Mouse (Mus musculus): ENCODE measurements at regions not wholly inside any gene's neighbourhood (a gene's known extent, or its start where the extent isn't known, plus 50 kb on each side); places are given as distances from the start of the nearest gene placed in this dataset.
"Not testable (repeated sequence)": the region's sequence is repeated elsewhere in the genome, so short reads cannot be mapped to it uniquely, and the experiment has no call there.

GRCm38 (mm10) chr12:77895508-77895907 lies 298.5 kb upstream of the Gm6657 start:
- no peak overlapping the region for H3K4me2 ChIP-seq
- H3K36me3 ChIP-seq = no peaks in the 10 kb centered on the region
- H3K4me3 ChIP-seq = no peak overlapping the region
- 40% methylated on average over 2 of the region's 2 CpGs for WGBS
- H3K9me3 ChIP-seq = no peaks in the 10 kb centered on the region
- H3K27me3 ChIP-seq = no peaks in the 10 kb centered on the region
- H3K4me1 ChIP-seq (replicated peaks) = 0 out of 2 replicates have a peak, but pooled peaks cover 5% of the 10 kb centered on the region
- H3K9ac ChIP-seq = no peak overlapping the region
- no peak overlapping the region for H3K27ac ChIP-seq (replicated peaks)
- ATAC-seq (ENCODE audit: low FRiP score, low read depth) = no peak

DNA sequence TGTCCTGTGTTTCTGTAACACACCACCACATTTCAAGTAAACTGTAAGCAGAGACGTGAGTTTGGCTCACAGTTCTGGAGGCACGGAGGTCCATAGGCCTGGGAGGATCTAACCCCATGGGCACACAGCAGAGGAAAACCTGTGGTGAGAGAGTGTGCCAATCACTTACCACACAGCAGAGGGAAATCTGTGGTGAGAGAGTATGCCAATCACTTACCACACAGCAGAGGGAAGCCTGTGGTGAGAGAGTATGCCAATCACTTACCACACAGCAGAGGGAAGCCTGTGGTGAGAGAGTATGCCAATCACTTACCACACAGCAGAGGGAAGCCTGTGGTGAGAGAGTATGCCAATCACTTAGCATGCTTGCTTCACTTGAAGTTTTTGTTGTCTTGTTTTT lies 295.1 kb upstream of the Gm6657 start:
- H3K9ac ChIP-seq; H3K36me3 ChIP-seq; H3K4me3 ChIP-seq; ATAC-seq (ENCODE audit: low FRiP score, low read depth); H3K9me3 ChIP-seq; H3K27me3 ChIP-seq; H3K27ac ChIP-seq (replicated peaks); H3K4me1 ChIP-seq (replicated peaks); H3K4me2 ChIP-seq: not testable (repeated sequence)
- 77% methylated on average over 2 of the region's 2 CpGs for WGBS

GRCm38 (mm10) chr12:77901254-77901653 lies 292.8 kb upstream of the Gm6657 start:
- no peaks in the 10 kb centered on the region for H3K9me3 ChIP-seq
- no peaks in the 10 kb centered on the region for H3K4me1 ChIP-seq (replicated peaks)
- H3K4me3 ChIP-seq = no peak overlapping the region
- H3K9ac ChIP-seq = no peak overlapping the region
- H3K4me2 ChIP-seq = no peak overlapping the region
- no peaks in the 10 kb centered on the region for H3K36me3 ChIP-seq
- H3K27me3 ChIP-seq = no peaks in the 10 kb centered on the region
- 15% methylated on average over 1 of the region's 1 CpGs for WGBS
- ATAC-seq (ENCODE audit: low FRiP score, low read depth) = no peak
- no peak overlapping the region for H3K27ac ChIP-seq (replicated peaks)

- H3K4me3 ChIP-seq = no peak overlapping the region
- H3K27me3 ChIP-seq = no peaks in the 10 kb centered on the region
- H3K9ac ChIP-seq = no peak overlapping the region
- no peak overlapping the region for H3K27ac ChIP-seq (replicated peaks)
- no peaks in the 10 kb centered on the region for H3K9me3 ChIP-seq
- H3K4me1 ChIP-seq (replicated peaks) = 0 out of 2 replicates have a peak, but pooled peaks cover 4% of the 10 kb centered on the region
- H3K4me2 ChIP-seq = no peak overlapping the region
- no peak for ATAC-seq (ENCODE audit: low FRiP score, low read depth)
- WGBS = 14% methylated on average over 4 of the region's 4 CpGs
- H3K36me3 ChIP-seq = no peaks in the 10 kb centered on the region
These were observed 281.0 kb upstream of the Gm6657 start for GRCm38 (mm10) chr12:77912863-77913554.

DNA sequence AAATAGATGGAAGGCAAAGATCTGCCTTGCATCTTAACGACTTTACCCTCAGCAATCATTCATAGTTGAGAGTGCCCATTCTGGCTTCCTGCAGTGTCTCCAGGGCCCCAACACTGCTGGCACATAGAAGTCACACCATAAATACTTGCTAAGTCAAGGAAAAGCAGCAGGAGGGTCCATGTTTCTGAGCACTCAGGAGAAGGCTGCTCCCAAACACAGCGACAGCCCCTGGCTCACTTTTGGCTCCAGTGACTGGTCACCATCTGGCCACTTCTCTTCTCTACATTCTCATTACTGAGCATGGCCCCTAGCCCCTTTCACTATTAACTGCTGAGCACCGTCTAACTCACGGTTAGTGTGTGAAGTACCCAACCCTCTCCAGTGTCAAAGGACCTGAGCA lies 265.3 kb upstream of the Gm6657 start:
- 30% methylated on average over 4 of the region's 4 CpGs for WGBS
- Histone ChIP-seq H3K9me3 (no peaks in the 10 kb centered on the region), H3K4me1 (replicated peaks) (no peaks in the 10 kb centered on the region), H3K9ac (no peak overlapping the region), H3K27ac (replicated peaks) (no peak overlapping the region), H3K36me3 (no peaks in the 10 kb centered on the region), H3K4me3 (no peak overlapping the region), H3K4me2 (no peak overlapping the region), H3K27me3 (no peaks in the 10 kb centered on the region)
- peak; percentile 68; the same call in 1 of the 2 replicates for ATAC-seq (ENCODE audit: low FRiP score, low read depth)

DNA sequence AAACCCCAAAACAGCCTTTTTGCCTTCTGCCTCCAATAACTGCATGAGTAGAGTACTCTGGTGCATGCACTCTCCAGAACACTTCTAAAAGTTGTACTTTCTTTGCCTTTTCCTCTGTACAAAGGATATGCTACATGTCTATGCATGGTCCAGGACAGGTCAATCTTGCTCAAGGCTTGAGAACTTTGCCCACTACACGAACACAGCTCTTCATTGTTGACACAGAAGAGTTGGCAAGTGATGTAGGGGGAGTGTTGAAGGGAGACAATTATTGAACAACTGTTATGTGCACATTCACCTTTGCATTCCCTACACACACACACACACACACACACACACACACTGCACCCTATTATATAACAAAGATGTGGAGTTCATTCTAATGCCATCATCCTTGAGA lies 264.5 kb upstream of the Gm6657 start:
- Histone ChIP-seq H3K4me2 (no peak overlapping the region), H3K9me3 (no peaks in the 10 kb centered on the region), H3K4me3 (no peak overlapping the region), H3K9ac (no peak overlapping the region), H3K36me3 (no peaks in the 10 kb centered on the region), H3K27me3 (no peaks in the 10 kb centered on the region), H3K27ac (replicated peaks) (no peak overlapping the region), H3K4me1 (replicated peaks) (no peaks in the 10 kb centered on the region)
- 70% methylated on average over 1 of the region's 1 CpGs for WGBS
- ATAC-seq (ENCODE audit: low FRiP score, low read depth) = no peak

DNA sequence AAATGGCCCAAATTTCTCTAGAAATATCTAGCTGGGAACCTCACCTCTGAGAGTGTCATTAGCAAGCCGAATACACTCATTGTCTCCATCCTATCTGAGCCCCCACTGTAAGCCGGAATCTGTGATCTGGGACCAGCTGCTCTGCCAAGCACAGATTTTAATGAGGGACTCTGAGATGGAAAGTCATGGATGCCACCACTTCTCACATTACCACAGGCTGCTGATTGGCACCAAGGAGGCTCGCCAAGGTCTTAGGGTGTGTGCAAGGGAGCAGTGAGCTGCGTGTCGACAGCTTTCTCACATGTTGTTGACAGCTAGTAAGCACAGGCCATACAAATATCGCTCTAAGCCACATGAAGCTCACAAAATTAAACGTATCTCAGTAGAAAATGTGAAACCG lies 250.1 kb upstream of the Gm6657 start:
- no peak overlapping the region for H3K27ac ChIP-seq (replicated peaks)
- no peak overlapping the region for H3K9ac ChIP-seq
- no peaks in the 10 kb centered on the region for H3K27me3 ChIP-seq
- H3K36me3 ChIP-seq = no peaks in the 10 kb centered on the region
- no peak overlapping the region for H3K4me2 ChIP-seq
- no peaks in the 10 kb centered on the region for H3K4me1 ChIP-seq (replicated peaks)
- ATAC-seq (ENCODE audit: low FRiP score, low read depth) = no peak
- 66% methylated on average over 8 of the region's 8 CpGs for WGBS
- no peaks in the 10 kb centered on the region for H3K9me3 ChIP-seq
- no peak overlapping the region for H3K4me3 ChIP-seq

DNA sequence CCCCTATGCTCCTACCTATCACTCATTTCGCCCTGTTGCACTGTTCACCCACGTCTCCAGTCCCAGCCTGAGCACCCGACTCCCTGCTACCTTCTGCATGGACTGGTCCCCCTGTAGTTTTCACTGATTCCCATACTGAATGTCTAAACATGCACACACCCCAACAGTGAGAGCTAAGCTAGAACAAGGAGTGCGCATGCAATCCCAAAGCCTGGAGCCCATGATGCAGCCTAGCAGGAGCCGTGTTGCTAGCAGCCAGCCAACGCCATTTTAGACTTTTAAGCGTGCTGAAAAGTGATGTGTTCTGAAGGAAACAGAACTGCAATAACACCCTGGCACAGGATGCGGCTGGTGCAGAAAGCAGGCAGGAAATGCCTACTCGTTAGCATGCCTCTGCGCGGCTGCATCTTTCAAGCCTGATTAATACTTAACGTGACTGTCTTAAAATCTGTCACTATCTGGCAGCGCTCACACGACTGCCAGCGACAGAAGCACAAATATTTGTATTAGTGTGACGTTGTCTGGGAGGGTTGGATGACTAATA lies 244.5 kb upstream of the Gm6657 start:
- H3K36me3 ChIP-seq = no peaks in the 10 kb centered on the region

GRCm38 (mm10) chr12:77952492-77952891 lies 241.6 kb upstream of the Gm6657 start:
- Histone ChIP-seq H3K27ac (replicated peaks) (no peak overlapping the region), H3K9me3 (no peaks in the 10 kb centered on the region), H3K4me3 (no peak overlapping the region), H3K9ac (no peak overlapping the region), H3K4me1 (replicated peaks) (peaks cover 11% of the 10 kb centered on the region; the same call in 1 of the 2 replicates), H3K4me2 (no peak overlapping the region), H3K27me3 (no peaks in the 10 kb centered on the region), H3K36me3 (no peaks in the 10 kb centered on the region)
- 61% methylated on average over 2 of the region's 2 CpGs for WGBS
- ATAC-seq (ENCODE audit: low FRiP score, low read depth) = no peak

More for the DNA sequence above, 244.5 kb upstream of the Gm6657 start:
- H3K4me3 ChIP-seq = peak overlapping the region; percentile 23
- H3K9me3 ChIP-seq = no peaks in the 10 kb centered on the region
- peak; percentile 69 for ATAC-seq (ENCODE audit: low FRiP score, low read depth)
- H3K27ac ChIP-seq (replicated peaks) = peak overlapping the region; percentile 21
- H3K27me3 ChIP-seq = no peaks in the 10 kb centered on the region
- H3K4me1 ChIP-seq (replicated peaks) = peaks cover 11% of the 10 kb centered on the region; the same call in 1 of the 2 replicates
- H3K9ac ChIP-seq = no peak overlapping the region
- H3K4me2 ChIP-seq = peak overlapping the region; percentile 55
- 29% methylated on average over 16 of the region's 16 CpGs for WGBS

DNA sequence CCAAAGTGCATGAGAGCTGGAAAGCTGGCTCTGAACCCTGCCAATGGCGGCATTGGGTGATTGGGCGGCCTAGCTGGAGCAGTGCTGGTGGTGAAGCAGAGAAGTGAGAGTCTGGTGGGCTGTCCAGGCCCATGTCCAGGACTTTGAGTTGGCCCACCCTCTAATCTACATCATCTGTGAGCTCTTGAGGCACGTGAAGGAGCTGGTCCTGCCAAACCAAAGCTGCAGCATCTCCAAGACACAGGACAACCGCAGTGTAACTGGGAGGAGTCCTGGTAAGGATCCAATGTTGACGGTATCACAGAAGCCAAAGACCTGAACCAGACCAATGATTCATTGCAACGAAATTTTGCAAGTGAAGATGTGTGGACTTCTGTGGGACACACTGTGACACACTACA lies 231.4 kb upstream of the Gm6657 start:
- no peak for ATAC-seq (ENCODE audit: low FRiP score, low read depth)
- Histone ChIP-seq H3K9ac (no peak overlapping the region), H3K9me3 (0 out of 2 replicates have a peak, but pooled peaks cover 5% of the 10 kb centered on the region), H3K27me3 (no peaks in the 10 kb centered on the region), H3K4me1 (replicated peaks) (no peaks in the 10 kb centered on the region), H3K4me3 (no peak overlapping the region), H3K36me3 (no peaks in the 10 kb centered on the region), H3K4me2 (no peak overlapping the region), H3K27ac (replicated peaks) (no peak overlapping the region)
- WGBS = 88% methylated on average over 6 of the region's 6 CpGs

- WGBS = 60% methylated on average over 3 of the region's 3 CpGs
- Histone ChIP-seq H3K4me1 (replicated peaks) (no peaks in the 10 kb centered on the region), H3K27ac (replicated peaks) (no peak overlapping the region), H3K36me3 (no peaks in the 10 kb centered on the region), H3K4me3 (no peak overlapping the region), H3K9ac (no peak overlapping the region), H3K4me2 (no peak overlapping the region), H3K27me3 (no peaks in the 10 kb centered on the region), H3K9me3 (0 out of 2 replicates have a peak, but pooled peaks cover 5% of the 10 kb centered on the region)
- no peak for ATAC-seq (ENCODE audit: low FRiP score, low read depth)
These were observed 225.5 kb upstream of the Gm6657 start for GRCm38 (mm10) chr12:77968543-77968942.

- Histone ChIP-seq H3K9ac (no peak overlapping the region), H3K4me3 (no peak overlapping the region), H3K4me1 (replicated peaks) (no peaks in the 10 kb centered on the region), H3K27me3 (no peaks in the 10 kb centered on the region), H3K27ac (replicated peaks) (no peak overlapping the region), H3K9me3 (0 out of 2 replicates have a peak, but pooled peaks cover 3% of the 10 kb centered on the region), H3K36me3 (no peaks in the 10 kb centered on the region), H3K4me2 (no peak overlapping the region)
- no peak for ATAC-seq (ENCODE audit: low FRiP score, low read depth)
- WGBS = 56% methylated on average over 1 of the region's 1 CpGs
These were observed 224.0 kb upstream of the Gm6657 start for GRCm38 (mm10) chr12:77970026-77970425.
